In genomic region chr7:3948223-3948622, GRCm38 (mm10) we compare ENCODE assay signal across 26 mouse cellular contexts. TPM values are rescaled to one million over a fixed set of nuclear protein-coding genes. Genes with fewer than 3 reads are reported as not detected.
A peak's percentile ranks its signal among the peaks of the same experiment; 100 is the strongest.
DNase-seq lines count a peak whose midpoint lies in the region; ATAC-seq and TF ChIP-seq lines count a peak whose summit lies in the region.
"Had no signal": no experiment of that assay in that cellular context is flagged by ENCODE, and none has a peak within 500 bp of the region (broad histone marks: within the 10 kb centered on the region; RNA-seq: fewer than 3 reads in every experiment).

No protein-coding gene starts in this region.

- no peak overlapping the region for H3K4me3 ChIP-seq in lung, postnatal 0 days (ENCODE audit: low read depth, low read length)
- H3K4me3 ChIP-seq: embryonic facial prominence, embryonic 13.5 days; embryonic facial prominence, embryonic 15.5 days; erythroblast, embryonic 14.5 days; forebrain, embryonic 10.5 days; forebrain, embryonic 12.5 days had no signal

- H3K4me2 ChIP-seq in lung, postnatal 0 days (replicated peaks; ENCODE audit: low read depth, low read length): no peak overlapping the region
- H3K4me2 ChIP-seq: embryonic facial prominence, embryonic 13.5 days; embryonic facial prominence, embryonic 15.5 days; forebrain, embryonic 12.5 days had no signal

- 67% methylated on average over 4 of the region's 4 CpGs for WGBS in lung, postnatal 0 days

- no peaks in the 10 kb centered on the region for H3K27me3 ChIP-seq in lung, postnatal 0 days (replicated peaks; ENCODE audit: insufficient read depth, low read length)
- H3K27me3 ChIP-seq: embryonic facial prominence, embryonic 13.5 days; embryonic facial prominence, embryonic 15.5 days; forebrain, embryonic 12.5 days had no signal

- H3K27ac ChIP-seq in lung, postnatal 0 days (ENCODE audit: low read length): no peak overlapping the region
- H3K27ac ChIP-seq: embryonic facial prominence, embryonic 13.5 days; embryonic facial prominence, embryonic 15.5 days; forebrain, embryonic 10.5 days; forebrain, embryonic 12.5 days had no signal

- no peak for ATAC-seq in lung, postnatal 0 days
- ATAC-seq in granulocyte monocyte progenitor cell, adult 5-6 weeks (replicated peaks; ENCODE audit: poor library complexity, severe bottlenecking): peak; percentile 72
- peak; percentile 57 for ATAC-seq in megakaryocyte progenitor cell, adult 5-6 weeks (replicated peaks; ENCODE audit: poor library complexity)
- ATAC-seq in CD4-positive, CD25-positive, alpha-beta regulatory T cell, adult 4 months: no peak
- ATAC-seq: forebrain, embryonic 14.5 days had no signal

- no peak overlapping the region for H3K9ac ChIP-seq in lung, postnatal 0 days (replicated peaks; ENCODE audit: low read depth)
- H3K9ac ChIP-seq: embryonic facial prominence, embryonic 13.5 days; embryonic facial prominence, embryonic 15.5 days; forebrain, embryonic 12.5 days had no signal

- no peak for TF ChIP-seq EP300 in lung, postnatal 0 days (IDR thresholded peaks at IDR 0.05)

- peak; percentile 7 for DNase-seq in heart, adult 11 months
- no peak for DNase-seq in heart, postnatal 10 days
- DNase-seq in lung, postnatal 25 days (ENCODE audit: low spot score): peak; percentile 9
- DNase-seq in lung, postnatal 0 days (ENCODE audit: low spot score): no peak
- DNase-seq: adrenal gland, adult 2 months; adrenal gland, postnatal 10 days; adrenal gland, postnatal 25 days; B cell, adult 2 months; cerebellum, adult 11 months; cerebellum, adult 18-20 months; cerebellum, adult 8-10 months; cerebellum, adult 9-11 months; cerebellum, postnatal 14 days; cerebellum, postnatal 36 days; embryo, embryonic 11 days had no signal

- H3K4me1 ChIP-seq in lung, postnatal 0 days (ENCODE audit: insufficient read depth, low read depth, low read length): no peaks in the 10 kb centered on the region
- H3K4me1 ChIP-seq: embryonic facial prominence, embryonic 13.5 days; embryonic facial prominence, embryonic 15.5 days; forebrain, embryonic 10.5 days; forebrain, embryonic 12.5 days had no signal

- intact Hi-C loops in heart, postnatal 10 days (cut with DNase I): no loop called here

- no peaks in the 10 kb centered on the region for H3K36me3 ChIP-seq in lung, postnatal 0 days (ENCODE audit: insufficient read depth, low read length)
- H3K36me3 ChIP-seq: embryonic facial prominence, embryonic 13.5 days; embryonic facial prominence, embryonic 15.5 days; forebrain, embryonic 10.5 days; forebrain, embryonic 12.5 days had no signal

- no peak for TF ChIP-seq CTCF in lung, postnatal 0 days (IDR thresholded peaks at IDR 0.05)

- H3K9me3 ChIP-seq in lung, postnatal 0 days (ENCODE audit: low read length): no peaks in the 10 kb centered on the region
- H3K9me3 ChIP-seq: embryonic facial prominence, embryonic 13.5 days; embryonic facial prominence, embryonic 15.5 days; forebrain, embryonic 10.5 days; forebrain, embryonic 12.5 days had no signal

RNA-seq across cellular contexts. Expression of gene Lilra6, which starts 32.9 kb away (rescaled TPM):
- under 1 TPM; 0.12 TPM for total RNA-seq in heart, postnatal 10 days (2021)
- 1.2 and 1.6 TPM in 2 replicates for polyA plus RNA-seq in lung, postnatal 0 days (2015; fragmentation: Nextera tagmentation; extraction: Ambion mirVana)
- total RNA-seq in granulocyte monocyte progenitor cell, adult 5-6 weeks (2014; fragmentation: Nextera tagmentation): not detected in 2 replicates
- total RNA-seq in granulocyte monocyte progenitor cell, adult 5-6 weeks (2017): 1.6 TPM in 1 of 2 replicates, not detected in the other
- 0.71 and 0.91 TPM in 2 replicates for total RNA-seq in megakaryocyte progenitor cell, adult 5-6 weeks (2015)
- total RNA-seq in megakaryocyte progenitor cell, adult 5-6 weeks (2017): 0.64 and 0.67 TPM in 2 replicates
- under 1 TPM in 1 of 2 experiments, not detected in 1; 0.46 TPM for polyA plus RNA-seq in CD4-positive, CD25-positive, alpha-beta regulatory T cell, adult 4 months (2017; shearing (Covaris generic))
- total RNA-seq: ES-E14 had no signal
- polyA plus RNA-seq: brain, embryonic 14.5 days; embryonic facial prominence, embryonic 13.5 days; erythroblast, embryonic 14.5 days; forebrain, embryonic 10.5 days; forebrain, embryonic 12.5 days; forebrain, embryonic 14.5 days had no signal

RNA-seq across cellular contexts. Expression of gene Gm14548, which starts 50.3 kb away (rescaled TPM):
- total RNA-seq in heart, postnatal 10 days (2021): under 1 TPM in 1 of 2 experiments, not detected in 1; 0.14 TPM
- 1.3 and 1.6 TPM in 2 replicates for polyA plus RNA-seq in lung, postnatal 0 days (2015; fragmentation: Nextera tagmentation; extraction: Ambion mirVana)
- 1.4 TPM in 1 of 2 replicates, not detected in the other for total RNA-seq in granulocyte monocyte progenitor cell, adult 5-6 weeks (2014; fragmentation: Nextera tagmentation)
- 1.7 TPM in 1 of 2 replicates, not detected in the other for total RNA-seq in granulocyte monocyte progenitor cell, adult 5-6 weeks (2017)
- total RNA-seq in megakaryocyte progenitor cell, adult 5-6 weeks (2015): 1.1 and 1.9 TPM in 2 replicates
- 0.17 and 3.1 TPM in 2 replicates for total RNA-seq in megakaryocyte progenitor cell, adult 5-6 weeks (2017)
- not detected for polyA plus RNA-seq in CD4-positive, CD25-positive, alpha-beta regulatory T cell, adult 4 months (2017; shearing (Covaris generic))
- total RNA-seq: adrenal gland, postnatal 25 days; ES-E14 had no signal
- polyA plus RNA-seq: brain, embryonic 14.5 days; embryonic facial prominence, embryonic 13.5 days; erythroblast, embryonic 14.5 days; forebrain, embryonic 10.5 days; forebrain, embryonic 12.5 days; forebrain, embryonic 14.5 days had no signal

Comparison
In these comparisons a context has a peak if more than half of its experiments do, and no peak if none do; other contexts are left out.
1. DNase-seq: peak in heart, adult 11 months (single experiment) and lung, postnatal 25 days (single experiment); none in heart, postnatal 10 days (0 of 2) and lung, postnatal 0 days (single experiment).
2. ATAC-seq: peak in granulocyte monocyte progenitor cell, adult 5-6 weeks (single experiment) and megakaryocyte progenitor cell, adult 5-6 weeks (single experiment); none in lung, postnatal 0 days (single experiment) and CD4-positive, CD25-positive, alpha-beta regulatory T cell, adult 4 months (single experiment).